Mouse (Mus musculus) G1E-ER4 (cell line): Measurements from ENCODE around the gene Guca1a. TPM values are rescaled to one million over a fixed set of nuclear protein-coding genes. Genes with fewer than 3 reads are reported as not detected.

Experiments
- GATA1 ChIP-seq: IDR thresholded peaks from one replicate; pipeline ENCODE4 v1.8.0; 2012; ENCODE audit warnings: low read length, inconsistent platforms
- polyA plus RNA-seq: library from polyadenylated mRNA; stranded (reverse); fragments of >175 nt; gene quantifications from 2 replicates; pipeline ENCODE4 v1.2.3, GENCODE M21; 2012

Gene Guca1a
- polyA plus RNA-seq, 1 experiment, result not detected

GRCm38 (mm10) chr17:47376779-47377280 is 23.6 kb downstream of the Guca1a start:
- no peak for TF ChIP-seq GATA1

- TF ChIP-seq GATA1, result no peak
Measured at GRCm38 (mm10) chr17:47373991-47374390, 26.4 kb downstream of the Guca1a start.

GRCm38 (mm10) chr17:47371451-47371850 is 28.9 kb downstream of the Guca1a start:
- no peak for TF ChIP-seq GATA1

- TF ChIP-seq GATA1, result no peak
Measured at GRCm38 (mm10) chr17:47369087-47369443, 31.3 kb downstream of the Guca1a start.

- TF ChIP-seq GATA1, result no peak
Measured at GRCm38 (mm10) chr17:47368401-47369086, 31.8 kb downstream of the Guca1a start, which contains the start of gene Mrps10. Gene Mrps10 (plus strand): TSS chr17:47368887.

GRCm38 (mm10) chr17:47361343-47361742 is 39.0 kb downstream of the Guca1a start:
- no peak for TF ChIP-seq GATA1

GRCm38 (mm10) chr17:47359964-47360363 is 40.4 kb downstream of the Guca1a start:
- TF ChIP-seq GATA1, result no peak

DNA sequence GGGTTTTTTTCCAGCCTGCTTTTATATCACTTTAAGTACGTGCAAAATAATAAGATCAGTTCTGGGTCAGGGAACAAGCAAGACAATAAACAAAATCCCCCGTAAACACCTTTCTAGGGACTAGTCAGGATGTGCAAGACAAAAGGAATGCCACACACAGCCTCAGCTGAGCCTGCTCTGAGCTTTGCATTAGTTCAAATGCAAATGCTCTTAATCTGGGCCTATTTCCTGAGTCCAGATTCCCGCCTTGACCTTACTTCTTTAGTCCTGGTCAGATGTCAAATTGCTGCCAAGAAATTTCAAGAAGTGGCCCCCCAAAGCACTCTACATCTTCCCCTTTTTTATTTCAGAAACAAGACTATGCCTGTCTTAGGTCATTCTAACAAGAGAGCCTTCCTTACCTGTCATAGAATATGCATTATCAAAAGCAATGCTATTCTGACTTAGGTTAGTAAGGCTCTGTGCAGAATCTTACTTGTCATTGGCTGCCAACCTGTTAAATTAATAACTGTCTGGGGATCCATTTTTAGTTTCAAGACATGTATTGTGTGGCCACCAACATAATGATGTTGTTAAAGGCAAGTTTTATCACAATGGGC is 50.6 kb downstream of the Guca1a start:
- TF ChIP-seq GATA1, result no peak

Other genes with a start within 250 kb of the Guca1a start
- gene Mrps10, start 31.7 kb downstream of the Guca1a start, polyA plus RNA-seq, result 56.1 and 64.4 TPM in 2 replicates
- not detected in 2 replicates for gene Guca1b, start 15.2 kb downstream of the Guca1a start, polyA plus RNA-seq
- gene AI661453, start 36.0 kb upstream of the Guca1a start, polyA plus RNA-seq, result 0.01 TPM in 1 of 2 replicates, not detected in the other
- gene 1700001C19Rik, start 36.8 kb upstream of the Guca1a start, polyA plus RNA-seq, result not detected in 2 replicates
- 23.1 and 25.1 TPM in 2 replicates for gene Taf8, start 101.7 kb upstream of the Guca1a start, polyA plus RNA-seq
- gene Ccnd3, start 104.5 kb upstream of the Guca1a start, polyA plus RNA-seq, result 451 and 580 TPM in 2 replicates
- gene Bysl, start 210.9 kb upstream of the Guca1a start, polyA plus RNA-seq, result 58.2 and 67.0 TPM in 2 replicates
- 6.0 and 7.3 TPM in 2 replicates for gene Med20, start 211.0 kb upstream of the Guca1a start, polyA plus RNA-seq
- gene Gm20517, start 211.0 kb upstream of the Guca1a start, polyA plus RNA-seq, result 0.11 TPM in 1 of 2 replicates, not detected in the other
- 15.8 and 20.6 TPM in 2 replicates for gene Usp49, start 230.1 kb upstream of the Guca1a start, polyA plus RNA-seq